Mouse (Mus musculus): ENCODE measurements at regions not wholly inside any gene's neighbourhood (a gene's known extent, or its start where the extent isn't known, plus 50 kb on each side); places are given as distances from the start of the nearest gene placed in this dataset.

DNA sequence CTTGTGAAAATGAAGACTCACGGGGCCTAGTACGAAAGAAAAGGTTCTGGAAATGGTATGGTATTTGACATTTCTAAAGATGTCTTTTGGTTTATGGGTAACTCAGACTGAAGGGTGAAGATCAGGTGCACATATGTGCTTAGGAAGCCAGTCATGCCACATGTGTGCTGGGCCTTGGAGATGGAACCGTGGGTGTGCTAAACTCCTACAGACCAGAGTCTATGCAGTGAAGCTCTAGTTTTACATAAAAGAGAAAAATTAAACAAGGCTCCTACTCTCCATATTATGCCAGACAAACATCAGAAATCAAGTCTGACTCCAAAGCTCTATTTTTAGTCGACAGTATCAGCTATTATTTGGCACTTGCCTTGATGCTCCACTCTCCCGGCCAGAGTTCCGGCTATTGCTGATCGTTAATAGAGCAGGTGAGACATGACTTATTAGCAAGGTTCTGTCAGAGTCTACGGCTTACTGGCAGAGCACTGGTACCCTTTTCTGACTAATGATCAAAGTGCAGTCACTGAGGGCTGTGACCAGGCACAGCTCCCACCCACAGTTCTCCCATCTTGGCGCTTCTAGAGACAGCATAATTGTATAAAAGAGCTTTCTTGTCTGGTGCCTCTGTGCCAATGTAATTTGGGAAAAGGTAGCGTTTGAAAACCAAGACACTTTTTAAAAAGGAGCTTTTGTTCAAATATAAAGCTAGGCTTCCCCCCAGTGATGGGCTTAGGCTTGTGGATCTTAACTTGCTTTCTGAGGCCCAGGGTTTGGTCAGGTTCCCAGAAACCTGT is 119.2 kb upstream of the Ccdc122 start:
- DNase-seq (ENCODE audit: low read depth, low spot score): no peak

DNA sequence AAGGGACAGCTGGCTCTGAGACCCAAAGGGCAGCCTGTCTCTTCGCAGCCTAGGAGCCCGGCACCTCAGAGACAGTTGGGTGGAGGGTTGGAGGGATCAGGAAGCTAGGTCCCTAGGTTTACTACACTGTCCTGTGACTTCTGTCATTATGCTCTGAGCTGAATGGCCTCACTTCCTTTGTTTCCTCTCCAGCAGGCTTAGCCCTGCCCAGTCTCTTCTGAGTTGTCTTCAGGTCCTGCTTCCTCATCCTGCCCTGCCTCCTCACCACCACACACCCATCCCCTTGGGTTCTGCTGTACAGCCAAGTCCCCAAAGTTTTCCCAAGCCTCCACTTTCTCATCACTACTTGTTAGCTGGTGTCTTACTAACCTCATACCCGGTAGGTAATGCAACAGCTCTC is 122.7 kb upstream of the Ccdc122 start:
- DNase-seq (ENCODE audit: low read depth, low spot score): no peak

DNA sequence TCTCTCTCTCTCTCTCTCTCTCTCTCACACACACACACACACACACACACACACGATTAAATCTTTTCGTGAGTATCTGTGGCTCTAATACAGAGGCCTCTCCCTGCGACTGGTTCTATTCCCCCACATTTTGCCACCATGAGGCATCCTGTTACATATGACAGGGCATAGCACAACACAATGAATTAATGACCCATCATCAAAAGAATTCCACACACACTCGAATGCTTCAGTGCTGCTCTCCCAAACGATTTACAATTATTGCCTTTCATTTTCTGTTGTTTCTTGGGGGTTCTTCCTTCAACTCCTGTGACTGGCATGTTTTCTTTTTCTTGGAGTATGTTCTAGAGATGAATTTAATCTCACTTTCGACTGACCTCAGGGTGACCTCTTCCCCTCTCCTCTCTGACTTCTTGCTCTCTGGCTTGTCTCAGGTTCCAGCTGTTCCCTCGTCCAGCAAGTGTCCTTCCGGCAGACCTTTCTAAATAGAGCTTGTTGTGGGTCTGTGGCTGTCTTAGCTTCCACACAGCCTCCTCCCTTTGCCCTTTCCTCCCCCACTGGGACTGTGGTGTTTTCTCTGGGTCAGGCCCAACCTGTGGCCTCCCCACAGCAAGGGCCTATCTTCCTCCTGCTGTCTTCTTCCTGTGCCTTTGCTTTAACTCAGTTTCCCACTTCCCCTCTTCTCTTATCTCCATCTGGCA is 124.1 kb upstream of the Ccdc122 start:
- DNase-seq (ENCODE audit: low read depth, low spot score): no peak

DNA sequence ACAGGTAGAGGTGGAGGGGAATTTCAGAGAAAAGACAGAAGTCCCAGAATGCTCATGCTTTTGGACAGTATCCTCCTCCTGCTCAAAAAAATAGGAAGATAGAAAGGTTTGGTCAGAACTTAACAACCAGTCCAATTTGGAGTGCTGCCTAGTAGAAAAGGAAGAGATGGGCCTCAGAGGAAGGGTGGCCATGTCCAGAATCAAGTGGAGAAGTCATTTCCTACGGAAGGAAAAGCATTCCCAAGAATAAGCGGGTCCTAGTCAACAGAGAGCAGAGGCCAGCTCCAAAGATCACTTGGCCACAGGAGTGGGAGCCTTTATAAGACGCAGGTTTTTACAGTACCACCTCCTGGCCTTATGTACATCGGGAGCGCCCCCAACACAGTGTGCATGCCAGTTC is 125.3 kb upstream of the Ccdc122 start:
- no peak for DNase-seq (ENCODE audit: low read depth, low spot score)

GRCm38 (mm10) chr14:76910186-76910585 is 126.4 kb upstream of the Ccdc122 start:
- no peak for DNase-seq (ENCODE audit: low read depth, low spot score)

- DNase-seq (ENCODE audit: low read depth, low spot score): no peak
Measured at GRCm38 (mm10) chr14:76907941-76908340, 128.6 kb upstream of the Ccdc122 start.

DNA sequence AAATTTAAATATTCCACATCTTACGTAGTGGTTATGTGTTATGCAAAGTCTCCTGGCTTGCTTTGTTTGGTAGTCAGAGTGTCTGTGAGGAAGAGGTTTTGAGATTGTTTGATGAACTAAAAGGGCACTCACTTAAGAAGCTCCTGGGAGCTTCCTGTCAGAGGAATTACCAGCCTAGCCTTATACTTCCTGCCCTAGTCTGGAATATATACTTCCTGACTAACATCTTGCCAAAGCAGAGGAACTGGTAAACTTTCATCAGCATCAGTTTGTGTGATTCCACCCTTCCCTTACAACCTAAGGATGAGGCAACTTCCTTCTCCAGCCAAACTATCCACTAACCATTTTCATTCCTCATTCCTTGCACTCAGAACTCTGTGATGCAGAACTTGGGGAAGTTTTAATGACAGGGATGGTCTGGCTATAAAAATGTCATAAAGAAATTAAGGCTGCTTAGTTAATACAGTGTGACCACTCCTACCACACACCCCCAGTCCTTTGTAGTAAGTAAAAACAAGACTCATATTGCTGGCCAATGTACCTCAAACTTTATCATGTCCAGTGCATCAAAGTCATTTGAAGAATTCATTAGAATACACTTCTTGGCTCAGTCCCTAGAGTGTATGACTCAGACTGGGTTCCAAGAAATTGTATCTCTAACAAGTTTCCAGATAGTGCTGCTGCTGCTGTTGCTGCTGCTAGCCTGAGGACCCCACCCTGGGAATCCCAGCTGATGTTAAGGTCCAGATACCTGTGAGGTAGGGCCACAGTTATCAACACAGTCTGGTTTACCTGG is 133.4 kb upstream of the Ccdc122 start:
- DNase-seq (ENCODE audit: low read depth, low spot score): no peak

DNA sequence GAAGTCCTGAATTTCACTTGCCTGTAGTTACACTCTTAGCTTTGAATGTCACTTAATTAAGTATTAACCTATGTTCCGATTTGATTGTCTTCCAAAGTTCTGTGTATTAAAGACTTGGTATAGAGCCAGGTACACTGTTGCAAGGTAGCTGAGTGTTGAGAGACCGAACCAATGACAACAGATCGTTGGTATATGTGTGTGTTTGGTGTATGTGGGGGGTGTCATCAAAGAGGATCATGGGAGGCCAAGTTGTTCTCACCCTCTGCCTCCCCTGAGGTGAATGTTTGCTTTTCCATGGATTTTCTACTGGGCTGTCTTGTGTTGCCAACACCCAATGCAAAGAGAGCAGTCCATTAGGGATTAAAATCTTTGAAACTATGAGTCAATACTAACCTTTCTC is 135.1 kb upstream of the Ccdc122 start:
- no peak for DNase-seq (ENCODE audit: low read depth, low spot score)

- DNase-seq (ENCODE audit: low read depth, low spot score): no peak
Measured at GRCm38 (mm10) chr14:76899331-76899730, 137.2 kb upstream of the Ccdc122 start.

GRCm38 (mm10) chr14:76887708-76888107 is 148.9 kb upstream of the Ccdc122 start:
- no peak for DNase-seq (ENCODE audit: low read depth, low spot score)

GRCm38 (mm10) chr14:76887201-76887600 is 149.4 kb upstream of the Ccdc122 start:
- DNase-seq (ENCODE audit: low read depth, low spot score): no peak

GRCm38 (mm10) chr14:76883231-76883651 is 153.3 kb upstream of the Ccdc122 start:
- no peak for DNase-seq (ENCODE audit: low read depth, low spot score)

- DNase-seq (ENCODE audit: low read depth, low spot score): no peak
Measured at GRCm38 (mm10) chr14:76882711-76883171, 153.8 kb upstream of the Ccdc122 start.

DNA sequence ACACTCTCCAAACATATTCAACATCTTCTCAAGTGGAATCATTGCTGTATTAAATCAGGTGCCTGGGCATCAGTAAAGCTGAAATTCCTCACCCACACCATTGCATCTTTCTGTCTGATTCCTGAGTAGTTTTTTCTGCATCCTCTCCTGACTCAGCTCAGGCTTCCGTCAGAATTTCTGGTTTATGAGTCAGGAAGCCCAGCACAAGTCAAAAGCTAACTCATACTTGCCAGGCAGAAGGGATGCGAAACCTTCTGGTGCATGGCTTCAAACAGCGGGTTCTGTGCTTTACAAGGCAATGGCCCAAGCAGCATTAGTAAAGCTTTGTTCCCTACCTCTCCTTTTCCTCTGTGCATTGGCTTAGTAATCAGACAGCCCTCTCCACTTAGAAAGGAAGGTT is 155.7 kb upstream of the Ccdc122 start:
- DNase-seq (ENCODE audit: low read depth, low spot score): no peak

GRCm38 (mm10) chr14:76877306-76877705 is 159.3 kb upstream of the Ccdc122 start:
- no peak for DNase-seq (ENCODE audit: low read depth, low spot score)

GRCm38 (mm10) chr14:76876015-76876414 is 160.6 kb upstream of the Ccdc122 start:
- DNase-seq (ENCODE audit: low read depth, low spot score): peak; percentile 29

DNA sequence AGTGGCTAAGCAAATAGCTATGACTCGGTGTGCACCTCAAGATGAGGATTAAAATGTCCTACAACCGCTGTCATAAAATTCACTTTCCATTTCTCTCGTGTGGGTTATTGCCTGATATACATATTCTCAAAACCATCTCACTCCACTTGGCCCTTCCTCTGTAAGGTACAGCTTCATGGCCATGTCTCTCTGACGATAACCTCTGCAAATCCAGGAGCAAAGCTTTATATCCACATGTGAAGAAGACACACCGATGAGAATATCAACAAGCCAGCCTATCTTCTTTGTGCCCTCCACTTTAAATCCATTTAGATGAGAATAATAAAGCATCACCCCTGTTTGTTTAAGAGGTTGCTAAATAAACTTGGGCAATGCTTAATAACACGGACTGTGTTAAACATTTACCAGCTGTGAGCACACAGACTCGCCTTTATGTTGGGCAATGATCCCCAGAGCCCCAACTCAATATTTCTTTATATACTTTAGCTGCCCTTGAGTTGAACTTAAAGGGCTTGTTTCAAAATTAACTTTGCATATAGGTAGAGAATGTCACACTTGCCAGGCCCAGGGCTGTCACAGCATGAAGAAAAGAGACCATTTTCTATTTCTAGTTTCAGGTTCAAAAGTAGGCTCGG is 161.2 kb upstream of the Ccdc122 start:
- DNase-seq (ENCODE audit: low read depth, low spot score): no peak

DNA sequence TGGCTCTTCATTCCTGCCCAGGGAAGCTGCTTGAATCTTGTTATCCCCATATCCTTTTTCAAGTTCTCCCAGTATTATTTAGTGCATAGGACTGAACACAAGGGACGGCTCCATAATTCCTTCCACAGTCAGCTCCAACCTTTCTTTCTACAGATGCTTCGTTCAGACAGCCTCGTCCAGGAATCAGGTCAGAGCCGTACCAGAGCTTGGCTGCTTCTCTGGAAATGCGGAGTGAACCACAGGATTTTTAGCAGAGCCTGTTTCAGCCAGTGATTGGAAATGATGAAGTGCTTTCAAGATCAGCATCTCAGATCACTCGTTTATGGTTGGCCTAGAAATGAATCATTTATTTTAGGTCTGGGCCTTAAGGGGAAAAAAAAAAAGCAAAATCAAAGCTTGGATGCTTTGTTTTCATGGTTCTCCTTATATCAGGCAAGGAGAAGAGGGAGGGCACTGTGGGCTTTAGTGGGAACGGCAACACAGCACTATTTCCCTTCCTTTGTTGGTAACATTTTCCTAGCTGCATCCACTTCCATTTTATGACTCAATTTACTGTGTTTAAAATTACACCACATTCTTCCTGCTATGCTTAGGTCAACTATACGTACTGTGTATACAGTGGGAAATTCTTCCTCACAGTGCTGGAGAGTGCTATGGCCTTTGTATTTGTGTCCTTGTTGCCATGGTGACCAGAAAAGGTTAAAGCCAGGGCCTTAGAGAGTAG is 161.9 kb upstream of the Ccdc122 start:
- DNase-seq (ENCODE audit: low read depth, low spot score): no peak

DNA sequence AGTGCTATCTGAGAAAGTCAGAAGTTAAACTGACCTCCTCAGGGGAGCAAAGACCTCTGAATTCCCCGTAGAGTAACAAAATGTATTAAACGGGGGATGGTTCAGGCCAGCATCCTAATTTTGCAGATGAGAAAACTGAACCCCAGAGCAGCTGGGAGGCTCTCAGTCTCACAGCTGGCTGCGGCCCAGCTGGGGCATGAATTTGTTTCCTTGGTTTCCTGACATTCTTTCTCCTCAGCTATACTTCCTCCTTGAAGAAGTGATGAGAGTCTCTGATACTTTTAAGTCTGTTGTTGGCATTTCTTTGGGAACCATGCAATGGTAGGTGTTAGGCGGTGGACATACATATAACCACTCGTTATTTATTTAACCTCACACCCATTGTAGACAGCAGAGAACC is 162.9 kb upstream of the Ccdc122 start:
- no peak for DNase-seq (ENCODE audit: low read depth, low spot score)

DNA sequence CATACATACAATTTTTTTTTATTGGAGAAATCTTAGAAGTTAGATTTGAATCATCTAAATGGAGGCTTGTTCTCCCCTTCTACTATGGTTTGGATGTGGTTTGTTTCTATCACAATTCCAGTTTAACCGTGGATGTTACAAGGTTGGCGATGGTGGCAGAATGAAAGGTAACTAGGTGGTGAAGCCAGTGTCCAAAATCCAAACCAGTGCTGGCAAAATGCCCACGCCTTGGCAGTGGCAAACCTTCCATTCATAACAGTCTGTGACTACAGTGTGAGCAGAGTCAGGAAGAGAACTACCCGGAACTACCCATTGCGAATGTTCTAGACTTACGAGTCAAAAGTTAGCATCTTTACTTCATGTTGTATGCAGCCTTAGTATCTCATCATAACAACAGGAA is 163.6 kb upstream of the Ccdc122 start:
- no peak for DNase-seq (ENCODE audit: low read depth, low spot score)

- no peak for DNase-seq (ENCODE audit: low read depth, low spot score)
Measured at GRCm38 (mm10) chr14:76872510-76872909, 164.1 kb upstream of the Ccdc122 start.
